Mouse (Mus musculus) intestine, embryonic 16.5 days (tissue): ENCODE measurements around the gene Stap2. TPM values are rescaled to one million over a fixed set of nuclear protein-coding genes. Genes with fewer than 3 reads are reported as not detected.

ENCODE experiments used
- ATAC-seq: fragments of 200-750 bp; cut with Nextera tagmentation; 2 replicates; pipeline ENCODE4 v1.8.0; 2017; ENCODE audit warnings: moderate TSS enrichment, moderate library complexity
- H3K27ac ChIP-seq: fragments of 300-500 bp; sonication (generic); 2 replicates; pipeline ENCODE4 v1.5.1; 2014; ENCODE audit warnings: mild to moderate bottlenecking, low read length
- H3K27me3 ChIP-seq: fragments of 300-500 bp; sonication (generic); replicated peaks from 2 replicates; pipeline ENCODE4 v1.6.1; 2014; ENCODE audit warnings: low read length, control low read depth, mixed read lengths; ENCODE audit not compliant: control insufficient read depth, insufficient read depth
- H3K36me3 ChIP-seq: fragments of 300-500 bp; sonication (generic); 2 replicates; pipeline ENCODE4 v1.6.1; 2014; ENCODE audit warnings: low read length, control low read depth; ENCODE audit not compliant: control insufficient read depth, insufficient read depth
- H3K4me1 ChIP-seq: fragments of 300-500 bp; sonication (generic); 2 replicates; pipeline ENCODE4 v1.6.1; 2014; ENCODE audit warnings: low read length, control low read depth, mixed read lengths; ENCODE audit not compliant: control insufficient read depth, insufficient read depth
- H3K4me2 ChIP-seq: fragments of 300-500 bp; sonication (generic); 2 replicates; pipeline ENCODE4 v1.6.1; 2014; ENCODE audit warnings: low read depth, low read length, control low read depth
- H3K4me3 ChIP-seq: fragments of 300-500 bp; sonication (generic); 2 replicates; pipeline ENCODE4 v1.5.1; 2014; ENCODE audit warnings: mild to moderate bottlenecking, low read length
- H3K9ac ChIP-seq: fragments of 300-500 bp; sonication (generic); 2 replicates; pipeline ENCODE4 v1.6.1; 2014; ENCODE audit warnings: low read depth, low read length
- H3K9me3 ChIP-seq: fragments of 300-500 bp; sonication (generic); 2 replicates; pipeline ENCODE4 v1.6.1; 2016; ENCODE audit warnings: low read length, control low read depth; ENCODE audit not compliant: control insufficient read depth
- WGBS: fragments of 180-500 bp; shearing (Covaris S2); extraction: QIAGEN DNeasy Blood & Tissue Kit; methylation state at CpG from one replicate; pipeline ENCODE4 v1.1.7; 2014; 5-methylcytosine and 5-hydroxymethylcytosine counted together
- polyA plus RNA-seq: library from polyadenylated mRNA; unstranded; fragments of >200 nt; fragmentation: Nextera tagmentation; extraction: Ambion mirVana; gene quantifications from 2 replicates; pipeline ENCODE4 v1.2.1, GENCODE M21; 2015

Stap2 gene
- 65.6 and 79.6 TPM in 2 replicates for polyA plus RNA-seq

- whole genome bisulfite sequencing = 30% methylated on average over 13 of the region's 13 CpGs
- Histone ChIP-seq H3K36me3 (peaks cover 3% of the 10 kb centered on the region; the same call in 1 of the 2 replicates), H3K9ac (peak within 1 kb of the TSS; percentile 73), H3K4me3 (peak within 1 kb of the TSS; percentile 52), H3K9me3 (no peaks in the 10 kb centered on the region), H3K27me3 (0 out of 2 replicates have a peak, but pooled peaks cover 2% of the 10 kb centered on the region), H3K4me2 (peak within 1 kb of the TSS; percentile 56), H3K27ac (peak within 1 kb of the TSS; percentile 92), H3K4me1 (peaks cover 15% of the 10 kb centered on the region)
- peak; percentile 10; the same call in 1 of the 2 replicates for ATAC-seq
These were observed at the start of gene Stap2, which contains the start of gene Mpnd for GRCm38 (mm10) chr17:56005415-56006061. Gene Stap2 (minus strand): TSS chr17:56005584. Gene Mpnd (plus strand): TSS chr17:56005711.

- H3K4me1 ChIP-seq = no peaks in the 10 kb centered on the region
- no peak overlapping the region for H3K9ac ChIP-seq
- H3K36me3 ChIP-seq = peaks cover 19% of the 10 kb centered on the region; the same call in 1 of the 2 replicates
- no peak for ATAC-seq
- H3K27me3 ChIP-seq = no peaks in the 10 kb centered on the region
- no peaks in the 10 kb centered on the region for H3K9me3 ChIP-seq
- no peak overlapping the region for H3K4me2 ChIP-seq
- H3K4me3 ChIP-seq = no peak overlapping the region
- no peak overlapping the region for H3K27ac ChIP-seq
These were observed 49.6 kb upstream of the Stap2 start for GRCm38 (mm10) chr17:56054938-56055337.

- no peak for ATAC-seq
- Histone ChIP-seq H3K27ac (no peak overlapping the region), H3K27me3 (no peaks in the 10 kb centered on the region), H3K9me3 (no peaks in the 10 kb centered on the region), H3K9ac (no peak overlapping the region), H3K4me2 (no peak overlapping the region), H3K36me3 (peaks cover 13% of the 10 kb centered on the region), H3K4me3 (no peak overlapping the region), H3K4me1 (no peaks in the 10 kb centered on the region)
- 80% methylated on average over 5 of the region's 5 CpGs for WGBS
These were observed 46.0 kb upstream of the Stap2 start for GRCm38 (mm10) chr17:56051369-56051768.

GRCm38 (mm10) chr17:56040857-56041163, 35.4 kb upstream of the Stap2 start:
- under 1% methylated on average over 12 of the region's 12 CpGs for whole genome bisulfite sequencing
- H3K36me3 ChIP-seq = no peaks in the 10 kb centered on the region; the same call in 1 of the 2 replicates
- H3K27ac ChIP-seq = peak overlapping the region; percentile 86
- H3K27me3 ChIP-seq = no peaks in the 10 kb centered on the region
- peak overlapping the region; percentile 88 for H3K9ac ChIP-seq
- peaks cover 14% of the 10 kb centered on the region for H3K4me1 ChIP-seq
- no peaks in the 10 kb centered on the region for H3K9me3 ChIP-seq
- peak overlapping the region; percentile 87 for H3K4me3 ChIP-seq
- no peak for ATAC-seq
- peak overlapping the region; percentile 85 for H3K4me2 ChIP-seq

GRCm38 (mm10) chr17:56040030-56040856, 34.9 kb upstream of the Stap2 start, which contains the start of gene Chaf1a:
Gene Chaf1a (plus strand): TSS chr17:56040439.
- Histone ChIP-seq H3K9me3 (no peaks in the 10 kb centered on the region), H3K9ac (peak within 1 kb of the TSS; percentile 88), H3K4me2 (peak within 1 kb of the TSS; percentile 85), H3K4me3 (peak within 1 kb of the TSS; percentile 87), H3K27me3 (no peaks in the 10 kb centered on the region), H3K27ac (peak within 1 kb of the TSS; percentile 86), H3K36me3 (no peaks in the 10 kb centered on the region; the same call in 1 of the 2 replicates), H3K4me1 (peaks cover 16% of the 10 kb centered on the region)
- under 1% methylated on average over 68 of the region's 68 CpGs for WGBS
- peak; percentile 87 for ATAC-seq

GRCm38 (mm10) chr17:56039345-56039744, 34.0 kb upstream of the Stap2 start:
- Histone ChIP-seq H3K4me2 (peak overlapping the region; percentile 38; the same call in 1 of the 2 replicates), H3K9ac (0 out of 2 replicates have a peak overlapping the region, but pooled peaks have one; percentile 58), H3K27me3 (no peaks in the 10 kb centered on the region), H3K4me1 (peaks cover 25% of the 10 kb centered on the region), H3K27ac (no peak overlapping the region), H3K9me3 (no peaks in the 10 kb centered on the region), H3K4me3 (peak overlapping the region; percentile 87), H3K36me3 (peaks cover 4% of the 10 kb centered on the region)
- 77% methylated on average over 4 of the region's 4 CpGs for WGBS
- no peak for ATAC-seq

GRCm38 (mm10) chr17:56038583-56039261, 33.3 kb upstream of the Stap2 start:
- 90% methylated on average over 8 of the region's 8 CpGs for WGBS
- H3K4me3 ChIP-seq = no peak overlapping the region
- ATAC-seq = no peak
- H3K9me3 ChIP-seq = no peaks in the 10 kb centered on the region
- H3K27ac ChIP-seq = no peak overlapping the region
- no peaks in the 10 kb centered on the region for H3K27me3 ChIP-seq
- no peak overlapping the region for H3K9ac ChIP-seq
- H3K4me1 ChIP-seq = peaks cover 31% of the 10 kb centered on the region
- H3K36me3 ChIP-seq = peaks cover 4% of the 10 kb centered on the region; the same call in 1 of the 2 replicates
- no peak overlapping the region for H3K4me2 ChIP-seq

- no peaks in the 10 kb centered on the region for H3K27me3 ChIP-seq
- H3K27ac ChIP-seq = peak overlapping the region; percentile 29; the same call in 1 of the 2 replicates
- peaks cover 44% of the 10 kb centered on the region for H3K4me1 ChIP-seq
- peak; percentile 2; the same call in 1 of the 2 replicates for ATAC-seq
- H3K4me2 ChIP-seq = peak overlapping the region; percentile 54
- peak overlapping the region; percentile 40 for H3K4me3 ChIP-seq
- H3K9me3 ChIP-seq = no peaks in the 10 kb centered on the region
- peak overlapping the region; percentile 62 for H3K9ac ChIP-seq
- peaks cover 4% of the 10 kb centered on the region; the same call in 1 of the 2 replicates for H3K36me3 ChIP-seq
- 36% methylated on average over 13 of the region's 13 CpGs for WGBS
These were observed 31.5 kb upstream of the Stap2 start for GRCm38 (mm10) chr17:56036901-56037287.
